Mouse (Mus musculus): ENCODE results near the gene Epc2. TPM values are rescaled to one million over a fixed set of nuclear protein-coding genes. Genes with fewer than 3 reads are reported as not detected.
A peak's percentile ranks its signal among the peaks of the same experiment; 100 is the strongest.

Gene Epc2
- total and polyA plus RNA-seq, 3 experiments, result 5.9 to 19.3 (median 17.6) TPM

DNA sequence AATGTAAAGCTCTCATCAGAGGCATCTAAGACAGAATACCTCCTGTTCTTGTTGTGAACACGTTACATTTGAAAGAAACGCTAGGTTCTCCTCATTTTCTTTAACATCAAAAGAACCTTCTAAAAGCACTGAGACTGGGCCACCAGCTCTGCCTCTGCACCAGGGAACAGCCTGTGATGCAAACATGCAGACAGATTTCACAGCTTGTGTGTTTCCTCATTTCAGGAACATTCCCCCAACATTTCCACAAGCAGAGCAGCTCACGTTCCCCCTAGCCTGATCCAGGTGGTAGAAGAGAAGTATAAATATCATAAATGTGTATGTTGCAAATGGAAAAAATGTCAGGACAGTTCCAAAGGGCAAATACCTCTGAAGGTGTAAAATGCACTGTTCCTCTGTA is 30.9 kb upstream of the Epc2 start:
- WGBS, result 91% methylated on average over 3 of the region's 3 CpGs
- H3K36me3 ChIP-seq (ENCODE audit: control insufficient read depth, insufficient read depth, low read length), result no peaks in the 10 kb centered on the region
- H3K4me3 ChIP-seq, result no peak overlapping the region
- H3K9ac ChIP-seq (ENCODE audit: low read depth, low read length), result no peak overlapping the region
- H3K27ac ChIP-seq, result no peak overlapping the region
- no peaks in the 10 kb centered on the region for H3K79me2 ChIP-seq (replicated peaks; ENCODE audit: control insufficient read depth, insufficient read depth, low read length)
- intact Hi-C loops (cut with DNase I), result no loop called here
- H3K27me3 ChIP-seq (ENCODE audit: control insufficient read depth, insufficient read depth, low read length), result no peaks in the 10 kb centered on the region
- DNase-seq, result no peak
- H3K4me1 ChIP-seq (ENCODE audit: control insufficient read depth, insufficient read depth, low read length), result peaks cover 3% of the 10 kb centered on the region
- TF ChIP-seq POLR2A (IDR thresholded peaks at IDR 0.05; ENCODE audit: insufficient read depth, low read depth, low read length), result no peak
- TF ChIP-seq EP300 (IDR thresholded peaks at IDR 0.05; ENCODE audit: insufficient read depth, low read depth, low read length), result no peak
- no peak for TF ChIP-seq CTCF (IDR thresholded peaks at IDR 0.05)

DNA sequence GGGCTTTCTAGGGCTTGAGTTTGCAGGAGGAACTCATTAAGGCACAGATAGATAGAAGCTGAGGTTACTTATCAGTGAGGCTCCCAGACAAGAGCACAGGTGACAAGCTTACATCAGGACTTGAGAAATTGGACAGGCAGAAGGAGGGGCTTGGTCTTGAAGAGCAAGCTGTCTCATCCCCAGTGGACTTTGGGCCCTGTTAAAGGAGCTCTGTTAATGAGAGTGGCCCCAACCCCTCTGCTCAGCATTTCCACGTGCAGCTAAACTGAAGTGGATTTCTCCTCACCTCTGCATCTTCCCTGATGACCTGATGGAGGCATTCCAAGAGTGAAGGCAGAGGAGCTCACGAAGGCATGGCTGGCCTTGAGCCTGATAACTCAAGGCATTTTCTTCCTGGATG is 27.4 kb upstream of the Epc2 start:
- intact Hi-C loops (cut with DNase I), result no loop called here
- Histone ChIP-seq H3K4me3 (no peak overlapping the region), H3K27ac (no peak overlapping the region), H3K36me3 (ENCODE audit: control insufficient read depth, insufficient read depth, low read length) (no peaks in the 10 kb centered on the region), H3K9ac (ENCODE audit: low read depth, low read length) (no peak overlapping the region), H3K4me1 (ENCODE audit: control insufficient read depth, insufficient read depth, low read length) (no peaks in the 10 kb centered on the region), H3K79me2 (replicated peaks; ENCODE audit: control insufficient read depth, insufficient read depth, low read length) (no peaks in the 10 kb centered on the region), H3K27me3 (ENCODE audit: control insufficient read depth, insufficient read depth, low read length) (no peaks in the 10 kb centered on the region)
- 60% methylated on average over 2 of the region's 2 CpGs for WGBS
- no peak for TF ChIP-seq POLR2A (IDR thresholded peaks at IDR 0.05; ENCODE audit: insufficient read depth, low read depth, low read length)
- TF ChIP-seq CTCF (IDR thresholded peaks at IDR 0.05), result no peak
- TF ChIP-seq EP300 (IDR thresholded peaks at IDR 0.05; ENCODE audit: insufficient read depth, low read depth, low read length), result no peak
- no peak for DNase-seq

DNA sequence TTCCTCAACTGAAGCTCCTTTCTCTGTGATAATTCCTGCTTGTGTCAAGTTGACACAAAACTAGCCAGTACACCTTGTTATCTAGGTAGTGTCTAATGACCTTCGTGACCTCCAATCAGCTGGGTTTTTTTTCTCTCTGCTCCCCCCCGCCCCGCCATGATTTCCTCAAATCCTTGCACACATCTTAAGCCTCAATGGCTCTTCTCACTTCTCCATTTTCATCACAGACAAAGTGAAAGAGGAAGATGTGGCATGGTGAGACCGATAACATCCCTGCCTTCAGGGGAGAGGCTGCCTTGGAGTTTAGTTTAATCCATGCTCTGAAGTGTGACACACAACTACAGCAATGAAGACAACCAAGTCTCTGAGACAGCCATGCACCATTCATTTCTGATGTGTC is 26.5 kb upstream of the Epc2 start:
- Histone ChIP-seq H3K27me3 (ENCODE audit: control insufficient read depth, insufficient read depth, low read length) (no peaks in the 10 kb centered on the region), H3K36me3 (ENCODE audit: control insufficient read depth, insufficient read depth, low read length) (no peaks in the 10 kb centered on the region), H3K4me1 (ENCODE audit: control insufficient read depth, insufficient read depth, low read length) (no peaks in the 10 kb centered on the region), H3K27ac (no peak overlapping the region), H3K9ac (ENCODE audit: low read depth, low read length) (no peak overlapping the region), H3K79me2 (replicated peaks; ENCODE audit: control insufficient read depth, insufficient read depth, low read length) (no peaks in the 10 kb centered on the region), H3K4me3 (no peak overlapping the region)
- intact Hi-C loops (cut with DNase I), result no loop called here
- 71% methylated on average over 4 of the region's 4 CpGs for WGBS
- peak in 1 of 2 experiments; percentile 8 for DNase-seq
- TF ChIP-seq EP300 (IDR thresholded peaks at IDR 0.05; ENCODE audit: insufficient read depth, low read depth, low read length), result no peak
- TF ChIP-seq CTCF (IDR thresholded peaks at IDR 0.05), result no peak
- no peak for TF ChIP-seq POLR2A (IDR thresholded peaks at IDR 0.05; ENCODE audit: insufficient read depth, low read depth, low read length)

GRCm38 (mm10) chr2:49426175-49426574 is 25.1 kb upstream of the Epc2 start:
- no peak overlapping the region for H3K9ac ChIP-seq (ENCODE audit: low read depth, low read length)
- H3K27me3 ChIP-seq (ENCODE audit: control insufficient read depth, insufficient read depth, low read length), result no peaks in the 10 kb centered on the region
- no peak for DNase-seq
- intact Hi-C loops (cut with DNase I), result no loop called here
- H3K36me3 ChIP-seq (ENCODE audit: control insufficient read depth, insufficient read depth, low read length), result no peaks in the 10 kb centered on the region
- WGBS, result 69% methylated on average over 10 of the region's 10 CpGs
- H3K79me2 ChIP-seq (replicated peaks; ENCODE audit: control insufficient read depth, insufficient read depth, low read length), result no peaks in the 10 kb centered on the region
- no peaks in the 10 kb centered on the region for H3K4me1 ChIP-seq (ENCODE audit: control insufficient read depth, insufficient read depth, low read length)
- no peak overlapping the region for H3K4me3 ChIP-seq
- H3K27ac ChIP-seq, result no peak overlapping the region
- TF ChIP-seq POLR2A (IDR thresholded peaks at IDR 0.05; ENCODE audit: insufficient read depth, low read depth, low read length) (no peak), CTCF (IDR thresholded peaks at IDR 0.05) (no peak), EP300 (IDR thresholded peaks at IDR 0.05; ENCODE audit: insufficient read depth, low read depth, low read length) (no peak)

- H3K79me2 ChIP-seq (replicated peaks; ENCODE audit: control insufficient read depth, insufficient read depth, low read length), result no peaks in the 10 kb centered on the region
- intact Hi-C loops (cut with DNase I), result no loop called here
- WGBS, result 80% methylated on average over 1 of the region's 1 CpGs
- H3K4me1 ChIP-seq (ENCODE audit: control insufficient read depth, insufficient read depth, low read length), result no peaks in the 10 kb centered on the region
- H3K36me3 ChIP-seq (ENCODE audit: control insufficient read depth, insufficient read depth, low read length), result no peaks in the 10 kb centered on the region
- no peak for DNase-seq
- no peak overlapping the region for H3K9ac ChIP-seq (ENCODE audit: low read depth, low read length)
- no peak overlapping the region for H3K27ac ChIP-seq
- H3K27me3 ChIP-seq (ENCODE audit: control insufficient read depth, insufficient read depth, low read length), result no peaks in the 10 kb centered on the region
- TF ChIP-seq EP300 (IDR thresholded peaks at IDR 0.05; ENCODE audit: insufficient read depth, low read depth, low read length) (no peak), CTCF (IDR thresholded peaks at IDR 0.05) (no peak), POLR2A (IDR thresholded peaks at IDR 0.05; ENCODE audit: insufficient read depth, low read depth, low read length) (no peak)
- H3K4me3 ChIP-seq, result no peak overlapping the region
Observed at GRCm38 (mm10) chr2:49431015-49431414, 20.3 kb upstream of the Epc2 start.

DNA sequence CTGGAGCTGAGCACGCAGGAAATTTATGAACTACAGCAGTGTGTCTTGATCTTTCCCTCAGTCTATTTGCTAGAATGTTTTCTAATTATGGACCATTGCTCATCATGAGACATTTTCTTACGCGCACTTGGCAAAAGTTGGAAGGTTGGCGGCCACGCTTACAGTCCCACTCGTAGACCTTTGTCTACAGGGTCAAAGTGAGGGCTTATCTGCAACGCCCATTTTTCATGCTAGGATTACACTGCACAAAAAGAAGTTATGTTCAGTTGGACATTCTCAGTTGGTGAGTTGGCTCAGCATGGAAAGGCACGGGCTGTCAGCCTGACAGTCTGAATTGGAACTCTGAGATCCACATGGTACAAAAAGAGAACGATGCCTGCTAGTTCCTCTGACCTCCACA is 18.1 kb upstream of the Epc2 start:
- intact Hi-C loops (cut with DNase I), result no loop called here
- no peak overlapping the region for H3K4me3 ChIP-seq
- no peak for TF ChIP-seq EP300 (IDR thresholded peaks at IDR 0.05; ENCODE audit: insufficient read depth, low read depth, low read length)
- no peak for TF ChIP-seq CTCF (IDR thresholded peaks at IDR 0.05)
- no peak for TF ChIP-seq POLR2A (IDR thresholded peaks at IDR 0.05; ENCODE audit: insufficient read depth, low read depth, low read length)
- H3K9ac ChIP-seq (ENCODE audit: low read depth, low read length), result no peak overlapping the region
- no peaks in the 10 kb centered on the region for H3K79me2 ChIP-seq (replicated peaks; ENCODE audit: control insufficient read depth, insufficient read depth, low read length)
- H3K36me3 ChIP-seq (ENCODE audit: control insufficient read depth, insufficient read depth, low read length), result no peaks in the 10 kb centered on the region
- no peaks in the 10 kb centered on the region for H3K27me3 ChIP-seq (ENCODE audit: control insufficient read depth, insufficient read depth, low read length)
- H3K27ac ChIP-seq, result no peak overlapping the region
- WGBS, result 64% methylated on average over 9 of the region's 9 CpGs
- DNase-seq, result no peak
- H3K4me1 ChIP-seq (ENCODE audit: control insufficient read depth, insufficient read depth, low read length), result no peaks in the 10 kb centered on the region
